Mouse (Mus musculus) intestine, embryonic 16.5 days (tissue): ENCODE measurements around the gene Slc1a5. TPM values are rescaled to one million over a fixed set of nuclear protein-coding genes. Genes with fewer than 3 reads are reported as not detected.
A peak's percentile ranks its signal among the peaks of the same experiment; 100 is the strongest.

Experiments used
- ATAC-seq: fragments of 200-750 bp; cut with Nextera tagmentation; 2 replicates; pipeline ENCODE4 v1.8.0; 2017; ENCODE audit warnings: moderate TSS enrichment, moderate library complexity
- H3K27ac ChIP-seq: fragments of 300-500 bp; sonication (generic); 2 replicates; pipeline ENCODE4 v1.5.1; 2014; ENCODE audit warnings: mild to moderate bottlenecking, low read length
- H3K27me3 ChIP-seq: fragments of 300-500 bp; sonication (generic); replicated peaks from 2 replicates; pipeline ENCODE4 v1.6.1; 2014; ENCODE audit warnings: low read length, control low read depth, mixed read lengths; ENCODE audit not compliant: control insufficient read depth, insufficient read depth
- H3K36me3 ChIP-seq: fragments of 300-500 bp; sonication (generic); 2 replicates; pipeline ENCODE4 v1.6.1; 2014; ENCODE audit warnings: low read length, control low read depth; ENCODE audit not compliant: control insufficient read depth, insufficient read depth
- H3K4me1 ChIP-seq: fragments of 300-500 bp; sonication (generic); 2 replicates; pipeline ENCODE4 v1.6.1; 2014; ENCODE audit warnings: low read length, control low read depth, mixed read lengths; ENCODE audit not compliant: control insufficient read depth, insufficient read depth
- H3K4me2 ChIP-seq: fragments of 300-500 bp; sonication (generic); 2 replicates; pipeline ENCODE4 v1.6.1; 2014; ENCODE audit warnings: low read depth, low read length, control low read depth
- H3K4me3 ChIP-seq: fragments of 300-500 bp; sonication (generic); 2 replicates; pipeline ENCODE4 v1.5.1; 2014; ENCODE audit warnings: mild to moderate bottlenecking, low read length
- H3K9ac ChIP-seq: fragments of 300-500 bp; sonication (generic); 2 replicates; pipeline ENCODE4 v1.6.1; 2014; ENCODE audit warnings: low read depth, low read length
- H3K9me3 ChIP-seq: fragments of 300-500 bp; sonication (generic); 2 replicates; pipeline ENCODE4 v1.6.1; 2016; ENCODE audit warnings: low read length, control low read depth; ENCODE audit not compliant: control insufficient read depth
- WGBS: fragments of 180-500 bp; shearing (Covaris S2); extraction: QIAGEN DNeasy Blood & Tissue Kit; methylation state at CpG from one replicate; pipeline ENCODE4 v1.1.7; 2014; 5-methylcytosine and 5-hydroxymethylcytosine counted together
- polyA plus RNA-seq: library from polyadenylated mRNA; unstranded; fragments of >200 nt; fragmentation: Nextera tagmentation; extraction: Ambion mirVana; gene quantifications from 2 replicates; pipeline ENCODE4 v1.2.1, GENCODE M21; 2015

Gene Slc1a5
- polyA plus RNA-seq, 1 experiment from 2014 or later, result 44.5 TPM

- no peak overlapping the region for H3K4me2 ChIP-seq
- ATAC-seq, result no peak
- H3K4me3 ChIP-seq, result no peak overlapping the region
- H3K27ac ChIP-seq, result peak overlapping the region; percentile 83
- no peak overlapping the region for H3K9ac ChIP-seq
- H3K36me3 ChIP-seq, result no peaks in the 10 kb centered on the region; the same call in none of the 2 replicates
- H3K9me3 ChIP-seq, result no peaks in the 10 kb centered on the region
- no peaks in the 10 kb centered on the region for H3K27me3 ChIP-seq
- 80% methylated on average over 4 of the region's 4 CpGs for WGBS
- peaks cover 21% of the 10 kb centered on the region for H3K4me1 ChIP-seq
Observed at GRCm38 (mm10) chr7:16841078-16841477, 59.9 kb downstream of the Slc1a5 start.

DNA sequence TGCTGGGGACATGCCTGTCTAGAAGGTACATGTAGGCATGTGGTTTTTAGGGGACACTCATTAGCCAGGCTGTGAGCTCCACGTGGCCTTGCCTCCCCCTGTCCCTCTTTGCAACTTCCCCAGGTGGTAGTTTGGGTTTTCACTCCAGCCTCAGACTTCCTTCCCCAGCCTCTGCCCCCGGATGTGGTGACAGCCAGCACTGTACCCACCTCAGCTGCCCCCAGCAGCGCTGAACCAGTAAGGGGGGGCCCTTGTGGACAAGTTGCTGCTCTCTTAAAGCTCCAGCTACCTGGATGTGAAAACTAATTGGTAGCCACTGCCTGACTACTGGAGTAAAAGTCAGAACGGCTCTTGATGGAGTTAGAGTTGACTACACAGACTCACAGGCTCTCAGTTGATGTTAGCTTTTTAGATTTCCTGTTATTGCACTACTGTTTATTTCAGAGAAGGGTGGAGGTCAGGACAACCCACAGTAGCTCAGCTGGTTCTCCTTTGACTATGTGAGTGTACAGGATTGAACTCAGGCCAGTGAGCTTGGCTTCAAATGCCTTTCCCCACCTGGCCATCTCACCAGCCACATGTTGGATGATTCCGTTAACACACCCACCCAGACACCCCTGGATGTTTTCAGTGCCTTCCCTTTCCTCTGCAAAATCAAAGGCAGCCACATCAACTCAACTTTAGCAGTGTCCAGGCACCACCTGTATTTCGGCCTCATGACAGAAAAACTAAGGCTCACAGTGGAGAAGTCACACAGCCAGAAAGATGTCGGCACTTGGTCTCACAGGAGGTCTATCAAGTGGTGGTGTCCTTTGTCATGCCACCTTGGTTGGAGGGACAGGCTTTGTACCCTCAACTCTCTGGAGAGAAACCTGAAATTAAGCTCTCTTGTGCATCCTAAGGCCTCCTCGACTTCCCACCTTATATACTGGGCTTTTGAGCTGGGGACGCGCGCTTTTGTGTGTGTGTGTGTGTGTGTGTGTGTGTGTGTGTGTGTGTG, 60.7 kb downstream of the Slc1a5 start:
- Histone ChIP-seq H3K4me2 (peak overlapping the region; percentile 98), H3K9ac (peak overlapping the region; percentile 85), H3K9me3 (no peaks in the 10 kb centered on the region), H3K27me3 (no peaks in the 10 kb centered on the region), H3K27ac (peak overlapping the region; percentile 83), H3K4me1 (peaks cover 21% of the 10 kb centered on the region), H3K4me3 (peak overlapping the region; percentile 64), H3K36me3 (no peaks in the 10 kb centered on the region; the same call in none of the 2 replicates)
- ATAC-seq, result 0 out of 2 replicates have a peak, but pooled peaks have one; percentile 1
- 37% methylated on average over 11 of the region's 11 CpGs for whole genome bisulfite sequencing

DNA sequence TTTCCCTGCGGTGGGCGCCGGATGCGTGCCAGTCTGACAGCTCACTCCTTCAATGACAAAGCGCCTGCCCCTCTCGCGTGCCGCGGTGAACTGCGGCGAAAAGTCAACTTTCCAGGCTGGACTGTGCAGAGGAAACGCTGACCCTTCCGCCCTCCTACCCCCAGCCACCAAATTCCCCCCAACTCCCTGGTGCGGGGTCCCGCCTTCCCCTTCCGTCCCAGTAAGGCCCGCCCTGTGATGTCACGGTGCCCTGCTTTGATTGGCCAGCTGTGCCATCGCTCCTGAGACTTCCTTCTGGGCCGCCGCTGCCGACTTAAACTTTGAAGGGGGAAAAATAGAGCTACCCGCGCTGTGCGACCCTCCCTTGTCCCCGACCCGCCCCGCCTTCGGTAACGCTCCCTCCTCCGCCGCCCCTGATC, 61.5 kb downstream of the Slc1a5 start, which contains the start of gene Prkd2:
Prkd2 (plus strand) TSS at position 258 of the 419 bp plus-strand sequence.
- H3K27ac ChIP-seq, result peak within 1 kb of the TSS; percentile 83
- peaks cover 21% of the 10 kb centered on the region for H3K4me1 ChIP-seq
- ATAC-seq, result peak; percentile 84
- H3K9me3 ChIP-seq, result no peaks in the 10 kb centered on the region
- peak within 1 kb of the TSS; percentile 85 for H3K9ac ChIP-seq
- H3K27me3 ChIP-seq, result no peaks in the 10 kb centered on the region
- H3K36me3 ChIP-seq, result no peaks in the 10 kb centered on the region; the same call in none of the 2 replicates
- H3K4me3 ChIP-seq, result peak within 1 kb of the TSS; percentile 64
- H3K4me2 ChIP-seq, result peak within 1 kb of the TSS; percentile 98
- under 1% methylated on average over 32 of the region's 32 CpGs for whole genome bisulfite sequencing

DNA sequence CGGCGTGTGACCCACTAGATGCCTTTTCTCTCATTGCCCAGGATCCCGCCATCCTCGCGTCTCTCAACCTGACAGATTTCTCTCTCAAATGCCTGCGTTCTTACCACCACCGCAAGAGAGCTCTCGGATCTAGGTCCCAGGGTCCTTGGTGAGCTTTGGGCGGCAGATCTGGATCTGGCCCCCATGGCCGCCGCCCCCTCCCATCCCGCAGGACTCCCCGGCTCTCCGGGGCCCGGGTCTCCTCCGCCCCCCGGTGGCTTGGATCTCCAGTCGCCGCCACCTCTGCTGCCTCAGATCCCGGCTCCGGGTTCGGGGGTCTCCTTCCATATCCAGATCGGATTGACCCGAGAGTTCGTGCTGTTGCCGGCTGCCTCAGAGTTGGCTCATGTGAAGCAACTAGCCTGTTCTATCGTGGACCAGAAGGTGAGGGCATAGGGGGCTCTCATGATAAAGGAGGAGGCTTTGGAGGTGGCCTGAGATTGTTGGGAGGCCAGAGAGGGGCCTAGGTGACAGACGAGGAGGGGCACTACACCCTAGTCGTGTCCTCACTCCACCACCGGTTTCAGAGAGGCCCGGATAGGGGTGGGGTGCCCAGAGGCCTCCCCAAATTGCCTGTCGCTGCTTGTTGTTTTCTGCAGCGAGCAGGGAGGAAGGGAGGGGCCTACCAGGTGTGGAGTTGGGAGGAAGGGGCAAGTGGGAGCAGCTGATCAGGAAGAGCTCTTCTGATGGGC, 62.5 kb downstream of the Slc1a5 start:
- Histone ChIP-seq H3K27ac (peak overlapping the region; percentile 83), H3K4me3 (peak overlapping the region; percentile 64), H3K27me3 (no peaks in the 10 kb centered on the region), H3K36me3 (no peaks in the 10 kb centered on the region), H3K4me1 (peaks cover 21% of the 10 kb centered on the region), H3K4me2 (peak overlapping the region; percentile 98), H3K9me3 (no peaks in the 10 kb centered on the region), H3K9ac (peak overlapping the region; percentile 85)
- 5% methylated on average over 33 of the region's 33 CpGs for WGBS
- peak; percentile 10 for ATAC-seq

GRCm38 (mm10) chr7:16844696-16845071, 63.5 kb downstream of the Slc1a5 start:
- Histone ChIP-seq H3K9me3 (no peaks in the 10 kb centered on the region), H3K36me3 (no peaks in the 10 kb centered on the region), H3K4me1 (peaks cover 21% of the 10 kb centered on the region), H3K4me3 (peak overlapping the region; percentile 64), H3K27ac (peak overlapping the region; percentile 78), H3K9ac (peak overlapping the region; percentile 66), H3K4me2 (peak overlapping the region; percentile 98), H3K27me3 (no peaks in the 10 kb centered on the region)
- WGBS, result 56% methylated on average over 3 of the region's 3 CpGs
- ATAC-seq, result no peak

DNA sequence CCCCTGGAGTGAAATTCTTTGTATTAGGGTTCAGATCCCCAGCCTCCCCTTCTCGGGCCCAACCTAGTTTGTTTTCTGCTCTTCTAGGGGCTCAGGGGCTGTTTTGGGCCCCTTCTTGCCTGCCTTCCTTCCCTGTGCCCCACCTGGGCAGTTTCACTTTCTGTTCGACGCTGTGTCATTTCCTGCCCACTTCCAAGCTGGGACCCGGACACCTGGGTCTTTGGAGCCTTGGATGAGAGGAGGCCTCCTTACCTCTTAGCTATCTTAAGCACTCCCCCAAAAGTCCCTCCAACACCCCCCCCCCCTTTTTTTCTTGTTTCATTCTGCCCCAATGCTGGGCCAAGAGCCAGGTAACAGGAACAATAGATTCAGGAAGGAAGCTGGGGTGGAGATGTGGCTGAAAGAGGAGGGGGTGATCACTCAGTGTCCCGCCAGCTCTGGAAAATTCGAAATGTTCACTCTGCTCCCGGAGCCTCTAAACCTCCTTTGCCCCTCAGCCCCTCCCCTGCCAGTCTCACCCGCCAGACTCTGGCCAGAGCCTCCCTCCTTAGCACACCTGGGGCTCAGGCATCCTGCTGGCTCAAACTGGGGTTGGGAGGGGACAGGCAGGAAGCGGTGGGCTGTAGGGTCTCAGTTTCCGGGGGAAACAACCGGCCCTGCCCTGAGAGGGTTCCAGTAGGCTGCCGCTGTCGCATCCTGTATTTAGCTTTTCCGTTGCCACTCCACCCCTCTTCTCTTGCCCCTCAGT, 64.1 kb downstream of the Slc1a5 start:
- 33% methylated on average over 14 of the region's 14 CpGs for WGBS
- H3K4me1 ChIP-seq, result peaks cover 21% of the 10 kb centered on the region
- H3K4me3 ChIP-seq, result peak overlapping the region; percentile 64
- no peaks in the 10 kb centered on the region for H3K9me3 ChIP-seq
- peak overlapping the region; percentile 98 for H3K4me2 ChIP-seq
- H3K27me3 ChIP-seq, result no peaks in the 10 kb centered on the region
- H3K9ac ChIP-seq, result peak overlapping the region; percentile 66
- H3K27ac ChIP-seq, result peak overlapping the region; percentile 78
- ATAC-seq, result 0 out of 2 replicates have a peak, but pooled peaks have one; percentile 16
- no peaks in the 10 kb centered on the region for H3K36me3 ChIP-seq

DNA sequence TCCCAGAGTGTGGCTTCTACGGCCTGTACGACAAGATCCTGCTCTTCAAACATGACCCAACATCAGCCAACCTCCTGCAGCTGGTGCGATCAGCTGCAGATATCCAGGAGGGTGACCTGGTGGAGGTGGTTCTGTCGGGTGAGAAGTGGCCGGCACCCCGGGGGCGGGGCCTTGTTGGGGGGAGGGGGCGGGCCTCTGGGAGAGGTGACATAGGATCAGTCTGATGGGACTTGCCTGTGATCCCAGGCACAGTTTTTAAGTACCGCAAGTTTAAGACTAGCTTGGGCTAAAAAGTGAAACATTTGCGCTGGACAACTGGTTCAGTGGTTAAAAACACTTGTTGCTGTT, 64.7 kb downstream of the Slc1a5 start:
- peak overlapping the region; percentile 64 for H3K4me3 ChIP-seq
- H3K9me3 ChIP-seq, result no peaks in the 10 kb centered on the region
- 39% methylated on average over 10 of the region's 10 CpGs for WGBS
- H3K27ac ChIP-seq, result peak overlapping the region; percentile 78
- no peak for ATAC-seq
- H3K4me2 ChIP-seq, result peak overlapping the region; percentile 98
- peak overlapping the region; percentile 66 for H3K9ac ChIP-seq
- no peaks in the 10 kb centered on the region for H3K27me3 ChIP-seq
- H3K36me3 ChIP-seq, result no peaks in the 10 kb centered on the region
- peaks cover 21% of the 10 kb centered on the region for H3K4me1 ChIP-seq

GRCm38 (mm10) chr7:16846775-16847174, 65.6 kb downstream of the Slc1a5 start:
- peaks cover 21% of the 10 kb centered on the region for H3K4me1 ChIP-seq
- 94% methylated on average over 5 of the region's 5 CpGs for WGBS

More at GRCm38 (mm10) chr7:16846775-16847174, 65.6 kb downstream of the Slc1a5 start:
- H3K9me3 ChIP-seq, result no peaks in the 10 kb centered on the region
- H3K27ac ChIP-seq, result no peak overlapping the region
- H3K36me3 ChIP-seq, result no peaks in the 10 kb centered on the region
- no peak for ATAC-seq
- no peak overlapping the region for H3K4me2 ChIP-seq
- no peak overlapping the region for H3K9ac ChIP-seq
- no peaks in the 10 kb centered on the region for H3K27me3 ChIP-seq
- H3K4me3 ChIP-seq, result no peak overlapping the region
